Mouse (Mus musculus): ENCODE results near the gene Lama2. TPM values are rescaled to one million over a fixed set of nuclear protein-coding genes. Genes with fewer than 3 reads are reported as not detected.
A peak's percentile ranks its signal among the peaks of the same experiment; 100 is the strongest.
"Not testable (repeated sequence)": the region's sequence is repeated elsewhere in the genome, so short reads cannot be mapped to it uniquely, and the experiment has no call there.

Gene Lama2
- polyA plus RNA-seq, 1 experiment = not detected

DNA sequence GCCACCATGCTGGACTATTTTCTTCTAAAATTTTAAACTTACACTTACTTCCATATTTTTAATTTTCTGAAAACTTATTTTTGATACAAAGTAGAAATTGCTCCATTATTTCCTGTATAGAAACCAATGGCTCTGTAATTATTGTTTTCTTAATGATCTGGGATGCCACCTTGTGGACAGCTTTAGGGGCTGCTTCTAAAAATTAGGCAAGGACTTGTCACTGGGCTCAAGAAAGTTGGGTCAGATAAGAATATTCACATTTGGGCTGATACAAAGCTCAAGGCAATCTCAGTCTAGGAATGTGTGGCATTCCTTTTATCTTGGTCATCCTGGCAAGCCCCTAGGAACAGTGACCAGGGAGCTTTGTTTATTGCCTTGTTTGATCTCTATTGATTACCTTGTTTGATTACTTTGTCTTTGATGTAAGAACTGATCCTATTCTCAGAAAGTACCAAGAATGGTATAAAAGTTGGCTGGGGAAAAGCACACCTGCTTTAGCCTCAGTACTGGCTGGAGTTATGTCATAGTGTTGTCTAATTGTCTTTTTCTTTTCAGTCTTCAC is 606.7 kb downstream of the Lama2 start:
- Histone ChIP-seq H3K27me3 (ENCODE audit: control insufficient read depth) (no peaks in the 10 kb centered on the region), H3K4me1 (ENCODE audit: control insufficient read depth) (no peaks in the 10 kb centered on the region), H3K36me3 (ENCODE audit: control insufficient read depth) (no peaks in the 10 kb centered on the region), H3K9me3 (ENCODE audit: control insufficient read depth, low read length) (no peaks in the 10 kb centered on the region), H3K4me3 (replicated peaks) (no peak overlapping the region)
- TF ChIP-seq GATA1 (IDR thresholded peaks at IDR 0.05; ENCODE audit: low read length) (no peak), TAL1 (IDR thresholded peaks at IDR 0.05; ENCODE audit: low read length) (no peak)

DNA sequence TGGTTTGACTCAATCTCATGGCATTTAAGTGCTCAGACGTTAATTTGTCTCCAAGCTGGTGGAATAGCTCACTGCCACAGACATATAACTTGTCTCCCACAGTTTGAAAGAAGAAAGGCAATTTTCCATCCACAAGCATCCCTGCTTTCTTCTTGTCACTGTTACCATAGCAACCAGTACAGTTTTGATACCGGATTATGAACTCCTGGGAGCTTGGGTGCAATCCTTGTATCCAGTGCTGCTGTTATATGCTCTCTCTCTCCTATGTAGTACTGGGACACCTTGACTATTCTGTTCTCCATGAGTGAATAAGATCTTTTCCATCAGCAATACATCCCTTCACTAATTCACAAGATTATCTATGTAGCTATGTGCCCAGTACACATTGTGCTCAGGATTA is 612.2 kb downstream of the Lama2 start:
- H3K4me1 ChIP-seq (ENCODE audit: control insufficient read depth) = no peaks in the 10 kb centered on the region
- no peaks in the 10 kb centered on the region for H3K36me3 ChIP-seq (ENCODE audit: control insufficient read depth)
- no peak overlapping the region for H3K4me3 ChIP-seq (replicated peaks)
- no peaks in the 10 kb centered on the region for H3K27me3 ChIP-seq (ENCODE audit: control insufficient read depth)
- no peak for TF ChIP-seq GATA1 (IDR thresholded peaks at IDR 0.05; ENCODE audit: low read length)
- TF ChIP-seq TAL1 (IDR thresholded peaks at IDR 0.05; ENCODE audit: low read length) = no peak
- no peaks in the 10 kb centered on the region for H3K9me3 ChIP-seq (ENCODE audit: control insufficient read depth, low read length)

DNA sequence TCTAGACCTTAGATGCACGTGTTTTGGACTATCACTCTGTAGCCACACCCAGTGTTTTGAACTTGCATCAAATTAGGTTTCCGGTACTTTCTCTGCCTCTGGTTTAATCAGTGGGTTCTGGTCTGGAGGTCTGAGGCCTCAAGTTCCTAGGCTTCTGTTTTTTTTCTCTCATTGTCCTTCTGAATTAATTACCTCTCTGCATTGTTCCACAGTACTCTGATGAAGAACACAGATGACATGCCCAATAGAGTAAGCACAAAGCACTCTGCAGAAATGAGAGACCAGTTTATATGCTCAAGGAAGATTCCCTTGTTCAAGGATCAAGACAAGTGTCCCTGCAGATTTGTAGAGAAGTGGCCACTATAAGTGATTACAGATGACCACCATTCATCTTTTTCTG is 613.8 kb downstream of the Lama2 start:
- TF ChIP-seq TAL1 (IDR thresholded peaks at IDR 0.05; ENCODE audit: low read length) (no peak), GATA1 (IDR thresholded peaks at IDR 0.05; ENCODE audit: low read length) (no peak)
- Histone ChIP-seq H3K4me1 (ENCODE audit: control insufficient read depth) (no peaks in the 10 kb centered on the region), H3K4me3 (replicated peaks) (no peak overlapping the region), H3K36me3 (ENCODE audit: control insufficient read depth) (no peaks in the 10 kb centered on the region), H3K9me3 (ENCODE audit: control insufficient read depth, low read length) (no peaks in the 10 kb centered on the region), H3K27me3 (ENCODE audit: control insufficient read depth) (no peaks in the 10 kb centered on the region)

DNA sequence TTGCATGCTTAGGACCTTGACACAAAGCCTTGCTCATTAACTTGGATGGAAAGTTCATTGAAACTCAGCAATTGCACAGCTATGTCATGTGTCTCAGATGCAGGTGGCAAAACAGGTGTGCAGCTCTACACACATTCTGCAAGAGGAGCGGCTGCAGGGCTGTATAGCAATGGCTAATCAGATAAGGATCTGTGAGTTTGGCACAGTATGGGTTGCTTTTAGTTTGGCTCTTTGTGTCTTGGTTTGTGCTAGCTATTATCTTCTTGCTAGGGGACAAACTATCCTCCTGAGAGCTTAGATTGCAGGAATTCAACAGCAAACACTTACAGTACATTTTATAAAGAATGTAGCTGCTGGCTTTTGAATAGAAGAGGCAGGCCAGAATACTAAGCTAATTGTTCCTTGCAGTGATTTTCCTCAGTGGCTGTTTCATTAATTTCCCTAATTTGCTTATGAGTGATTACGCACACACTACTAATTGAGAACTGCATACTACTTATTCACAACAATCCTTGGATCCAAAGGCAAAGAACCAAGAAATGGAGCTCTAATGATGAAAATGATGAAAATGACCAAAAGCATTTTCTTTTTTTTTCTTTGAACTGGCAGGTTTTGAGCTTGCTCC is 617.9 kb downstream of the Lama2 start:
- H3K9me3 ChIP-seq (ENCODE audit: control insufficient read depth, low read length) = no peaks in the 10 kb centered on the region
- no peaks in the 10 kb centered on the region for H3K27me3 ChIP-seq (ENCODE audit: control insufficient read depth)
- H3K4me1 ChIP-seq (ENCODE audit: control insufficient read depth) = peaks cover 6% of the 10 kb centered on the region
- TF ChIP-seq GATA1 (IDR thresholded peaks at IDR 0.05; ENCODE audit: low read length) = peak; percentile 54; the same call in 1 of the 2 replicates
- TF ChIP-seq TAL1 (IDR thresholded peaks at IDR 0.05; ENCODE audit: low read length) = no peak
- no peaks in the 10 kb centered on the region for H3K36me3 ChIP-seq (ENCODE audit: control insufficient read depth)
- H3K4me3 ChIP-seq (replicated peaks) = no peak overlapping the region

DNA sequence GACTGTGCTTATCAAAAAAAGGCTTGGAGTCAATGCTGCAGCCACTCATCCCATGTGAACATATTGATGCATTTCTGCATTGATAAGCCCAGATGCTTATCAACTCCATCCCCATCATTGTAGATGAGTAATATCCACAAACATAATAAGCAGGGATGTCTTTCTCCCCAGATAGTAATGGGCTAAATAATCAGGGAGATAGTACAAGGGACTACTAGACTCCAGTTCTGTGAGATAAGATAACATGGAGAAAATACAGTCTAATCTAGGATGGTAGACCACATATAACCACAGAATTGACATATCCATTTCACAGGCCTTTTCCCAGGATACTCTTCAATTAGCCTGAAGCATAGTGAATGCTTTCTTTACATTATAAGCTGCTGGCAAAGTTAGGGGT is 622.9 kb downstream of the Lama2 start:
- no peaks in the 10 kb centered on the region for H3K9me3 ChIP-seq (ENCODE audit: control insufficient read depth, low read length)
- no peak for TF ChIP-seq TAL1 (IDR thresholded peaks at IDR 0.05; ENCODE audit: low read length)
- TF ChIP-seq GATA1 (IDR thresholded peaks at IDR 0.05; ENCODE audit: low read length) = no peak
- H3K27me3 ChIP-seq (ENCODE audit: control insufficient read depth) = no peaks in the 10 kb centered on the region
- H3K36me3 ChIP-seq (ENCODE audit: control insufficient read depth) = no peaks in the 10 kb centered on the region
- no peak overlapping the region for H3K4me3 ChIP-seq (replicated peaks)
- H3K4me1 ChIP-seq (ENCODE audit: control insufficient read depth) = peaks cover 15% of the 10 kb centered on the region

DNA sequence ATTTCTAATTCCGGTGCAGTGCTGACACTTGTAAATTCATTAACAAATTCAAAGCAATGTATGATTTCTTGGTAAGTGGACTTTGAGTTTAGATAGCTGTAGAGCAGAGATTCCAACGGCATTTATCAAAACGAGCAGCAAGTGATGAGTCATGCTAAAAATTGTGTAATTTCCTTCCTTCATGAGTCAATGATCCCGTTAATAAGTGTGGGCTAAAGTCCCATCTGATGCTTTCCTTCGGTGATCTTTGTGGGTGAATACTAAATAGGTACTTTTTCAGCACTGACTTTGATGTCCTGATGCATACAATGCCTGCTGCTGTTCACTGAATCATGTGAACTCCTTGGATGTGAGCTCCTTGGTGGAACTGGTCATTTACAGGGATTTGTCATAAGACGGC is 623.6 kb downstream of the Lama2 start:
- no peak for TF ChIP-seq TAL1 (IDR thresholded peaks at IDR 0.05; ENCODE audit: low read length)
- no peak for TF ChIP-seq GATA1 (IDR thresholded peaks at IDR 0.05; ENCODE audit: low read length)
- no peak overlapping the region for H3K4me3 ChIP-seq (replicated peaks)
- peaks cover 15% of the 10 kb centered on the region for H3K4me1 ChIP-seq (ENCODE audit: control insufficient read depth)
- H3K27me3 ChIP-seq (ENCODE audit: control insufficient read depth) = no peaks in the 10 kb centered on the region
- no peaks in the 10 kb centered on the region for H3K36me3 ChIP-seq (ENCODE audit: control insufficient read depth)
- no peaks in the 10 kb centered on the region for H3K9me3 ChIP-seq (ENCODE audit: control insufficient read depth, low read length)

DNA sequence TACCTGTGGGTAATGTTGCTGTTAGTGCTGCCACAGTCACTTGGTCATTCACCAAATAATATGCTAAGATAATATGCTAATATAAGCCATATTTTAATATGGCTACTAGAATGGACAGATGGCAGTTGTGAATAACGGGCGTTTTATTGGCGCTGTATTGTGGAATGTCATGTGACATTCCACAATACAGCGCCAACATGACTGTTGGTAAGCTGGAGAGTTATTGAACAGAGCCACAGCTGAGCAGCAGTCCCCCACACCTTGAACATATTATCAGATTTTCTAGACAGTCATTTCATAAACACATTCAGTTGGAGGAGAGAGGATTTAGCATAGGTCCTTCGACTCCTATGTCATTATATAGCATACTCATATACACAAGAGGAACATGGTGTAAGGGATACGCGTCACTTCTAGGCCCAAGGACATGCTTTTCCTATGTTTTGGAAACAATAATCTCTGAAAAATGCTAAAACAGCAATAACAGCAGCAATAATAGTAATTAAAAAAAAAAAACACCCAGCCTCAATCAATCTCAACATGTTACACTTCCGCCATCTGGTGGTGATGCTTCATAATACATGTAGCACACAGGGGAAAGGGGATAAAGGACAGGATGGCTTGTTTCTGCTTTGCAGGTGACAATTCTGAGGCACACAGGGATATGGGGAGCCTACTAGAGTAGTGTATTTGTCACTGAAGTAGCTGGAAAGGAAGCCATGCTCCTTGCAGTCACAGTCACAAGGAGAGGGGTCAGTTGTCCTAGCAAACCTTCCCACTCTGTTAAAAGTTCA is 624.2 kb downstream of the Lama2 start:
- TF ChIP-seq GATA1 (IDR thresholded peaks at IDR 0.05; ENCODE audit: low read length) = no peak
- no peak for TF ChIP-seq TAL1 (IDR thresholded peaks at IDR 0.05; ENCODE audit: low read length)
- Histone ChIP-seq H3K36me3 (ENCODE audit: control insufficient read depth) (no peaks in the 10 kb centered on the region), H3K4me1 (ENCODE audit: control insufficient read depth) (peaks cover 15% of the 10 kb centered on the region), H3K9me3 (ENCODE audit: control insufficient read depth, low read length) (no peaks in the 10 kb centered on the region), H3K27me3 (ENCODE audit: control insufficient read depth) (no peaks in the 10 kb centered on the region), H3K4me3 (replicated peaks) (no peak overlapping the region)

DNA sequence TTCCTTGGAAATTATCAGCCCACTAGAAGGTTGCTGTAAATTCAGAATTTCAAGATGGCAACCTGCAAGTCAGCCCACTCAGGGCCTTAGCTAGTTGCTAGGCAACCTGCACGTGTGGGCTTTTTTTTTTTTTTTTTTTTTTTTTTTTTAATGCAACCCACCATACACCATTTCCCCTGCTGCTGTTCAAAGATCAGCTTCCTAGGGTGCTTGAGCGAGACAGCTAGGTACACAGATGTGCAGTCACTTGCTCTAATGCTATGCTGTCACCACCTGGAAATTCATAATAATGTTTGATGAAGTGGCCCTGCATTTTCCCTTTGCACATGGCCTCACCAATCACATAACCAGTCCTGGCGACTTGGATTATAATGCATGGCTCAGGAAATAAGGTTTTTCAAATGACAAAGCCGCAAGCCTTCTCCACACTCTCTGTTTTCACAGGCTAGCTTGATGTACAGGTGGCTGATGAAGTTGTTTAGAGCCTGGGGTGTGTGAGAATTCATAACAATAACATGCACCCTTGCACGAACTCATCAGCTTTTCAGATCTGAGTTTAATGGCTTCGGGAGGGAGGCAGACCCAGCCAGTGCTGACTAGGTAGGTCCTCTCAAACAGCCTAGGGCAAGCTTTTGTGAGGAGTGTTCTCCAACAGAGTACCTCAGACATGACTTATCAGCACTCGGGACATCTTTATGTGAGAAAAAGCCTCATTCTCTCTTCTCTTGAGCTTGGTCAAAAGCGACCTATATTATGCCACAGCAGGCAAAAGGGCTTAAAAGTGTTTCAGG is 625.4 kb downstream of the Lama2 start:
- Histone ChIP-seq H3K9me3 (ENCODE audit: control insufficient read depth, low read length) (no peaks in the 10 kb centered on the region), H3K27me3 (ENCODE audit: control insufficient read depth) (no peaks in the 10 kb centered on the region), H3K4me1 (ENCODE audit: control insufficient read depth) (peaks cover 15% of the 10 kb centered on the region), H3K36me3 (ENCODE audit: control insufficient read depth) (no peaks in the 10 kb centered on the region), H3K4me3 (replicated peaks) (no peak overlapping the region)
- TF ChIP-seq GATA1 (IDR thresholded peaks at IDR 0.05; ENCODE audit: low read length) = no peak
- no peak for TF ChIP-seq TAL1 (IDR thresholded peaks at IDR 0.05; ENCODE audit: low read length)

DNA sequence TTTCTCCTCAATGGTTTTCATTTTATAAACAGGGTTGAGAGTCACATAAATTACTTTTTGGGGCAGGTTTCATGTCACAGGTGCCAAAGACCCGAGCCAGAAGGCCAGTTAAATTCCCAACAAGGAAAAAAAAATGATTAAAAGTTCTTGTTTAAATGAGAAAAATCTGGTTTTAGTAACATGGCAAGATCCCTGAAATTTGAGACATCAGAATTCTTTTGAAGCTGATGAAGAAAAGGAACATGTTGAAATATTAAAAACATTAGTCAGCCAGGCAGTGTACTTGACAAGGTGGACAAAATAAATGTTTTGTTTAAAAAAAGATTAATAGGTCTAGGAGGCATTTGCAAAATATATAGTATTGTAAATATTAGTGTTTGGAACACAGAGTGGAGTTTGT is 634.1 kb downstream of the Lama2 start:
- Histone ChIP-seq H3K36me3 (ENCODE audit: control insufficient read depth) (no peaks in the 10 kb centered on the region), H3K9me3 (ENCODE audit: control insufficient read depth, low read length) (no peaks in the 10 kb centered on the region), H3K4me1 (ENCODE audit: control insufficient read depth) (no peaks in the 10 kb centered on the region), H3K4me3 (replicated peaks) (no peak overlapping the region), H3K27me3 (ENCODE audit: control insufficient read depth) (no peaks in the 10 kb centered on the region)
- no peak for TF ChIP-seq TAL1 (IDR thresholded peaks at IDR 0.05; ENCODE audit: low read length)
- TF ChIP-seq GATA1 (IDR thresholded peaks at IDR 0.05; ENCODE audit: low read length) = no peak

DNA sequence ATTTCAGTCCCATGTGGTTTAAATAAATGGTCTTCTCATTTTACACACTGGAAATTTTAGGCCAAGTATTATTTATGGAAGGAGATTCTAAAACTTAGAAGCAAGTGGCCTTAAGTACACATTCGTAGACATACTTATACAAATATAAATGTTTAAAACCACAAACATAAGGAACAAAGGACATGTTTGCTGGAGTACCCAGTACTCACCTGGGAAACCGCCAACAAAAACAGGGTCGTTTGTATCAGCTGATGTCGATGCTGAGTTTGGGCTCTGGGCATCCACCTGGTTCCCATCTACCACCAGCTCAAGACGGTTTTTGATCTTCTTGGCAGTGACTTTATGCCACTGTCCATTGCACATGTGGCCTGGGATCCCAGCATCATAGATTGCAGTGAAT is 635.5 kb downstream of the Lama2 start:
- H3K4me3 ChIP-seq (replicated peaks); H3K27me3 ChIP-seq (ENCODE audit: control insufficient read depth); H3K4me1 ChIP-seq (ENCODE audit: control insufficient read depth); H3K9me3 ChIP-seq (ENCODE audit: control insufficient read depth, low read length); H3K36me3 ChIP-seq (ENCODE audit: control insufficient read depth): not testable (repeated sequence)
